Mouse (Mus musculus) midbrain, embryonic 14.5 days (tissue): ENCODE measurements around the gene Ppara. TPM values are rescaled to one million over a fixed set of nuclear protein-coding genes. Genes with fewer than 3 reads are reported as not detected.
A peak's percentile ranks its signal among the peaks of the same experiment; 100 is the strongest.

Source experiments
- ATAC-seq: fragments of 200-750 bp; cut with Nextera tagmentation; 2 replicates; pipeline ENCODE4 v1.8.0; 2017; ENCODE audit warnings: moderate number of reproducible peaks, moderate library complexity; ENCODE audit not compliant: low FRiP score, low TSS enrichment
- DNase-seq: peaks from one replicate; pipeline ENCODE4 v3.0.0-alpha.2; 2015
- H3K27ac ChIP-seq: fragments of 300-500 bp; sonication (generic); replicated peaks from 2 replicates; pipeline ENCODE4 v1.5.1; 2014; ENCODE audit warnings: mild to moderate bottlenecking, low read depth, low read length, moderate library complexity
- H3K27me3 ChIP-seq: fragments of 300-500 bp; sonication (generic); 2 replicates; pipeline ENCODE4 v1.6.1; 2014; ENCODE audit warnings: low read length, control low read depth, mixed read lengths; ENCODE audit not compliant: control insufficient read depth, insufficient read depth
- H3K36me3 ChIP-seq: fragments of 300-500 bp; sonication (generic); 2 replicates; pipeline ENCODE4 v1.6.1; 2014; ENCODE audit warnings: low read length, control low read depth; ENCODE audit not compliant: control insufficient read depth, insufficient read depth
- H3K4me1 ChIP-seq: fragments of 300-500 bp; sonication (generic); 2 replicates; pipeline ENCODE4 v1.6.1; 2014; ENCODE audit warnings: mild to moderate bottlenecking, antibody characterized with exemption, low read length, control low read depth; ENCODE audit not compliant: control insufficient read depth, insufficient read depth
- H3K4me2 ChIP-seq: fragments of 300-500 bp; sonication (generic); 2 replicates; pipeline ENCODE4 v1.6.1; 2014; ENCODE audit warnings: mild to moderate bottlenecking, low read length, moderate library complexity
- H3K4me3 ChIP-seq: fragments of 300-500 bp; sonication (generic); replicated peaks from 2 replicates; pipeline ENCODE4 v1.5.1; 2014; ENCODE audit warnings: low read depth, low read length
- H3K9ac ChIP-seq: fragments of 300-500 bp; sonication (generic); replicated peaks from 2 replicates; pipeline ENCODE4 v1.6.1; 2014; ENCODE audit warnings: mild to moderate bottlenecking, low read length, moderate library complexity
- H3K9me3 ChIP-seq: fragments of 300-500 bp; sonication (generic); 2 replicates; pipeline ENCODE4 v1.6.1; 2016; ENCODE audit warnings: low read length, control low read depth, mixed read lengths; ENCODE audit not compliant: control insufficient read depth
- WGBS: fragments of 180-500 bp; shearing (Covaris S2); extraction: QIAGEN DNeasy Blood & Tissue Kit; methylation state at CpG from one replicate; pipeline ENCODE4 v1.1.7; 2014; 5-methylcytosine and 5-hydroxymethylcytosine counted together
- polyA plus RNA-seq: library from polyadenylated mRNA; unstranded; fragments of >200 nt; fragmentation: Nextera tagmentation; extraction: Ambion mirVana; gene quantifications from 2 replicates; pipeline ENCODE4 v1.2.1, GENCODE M21; 2014

The Ppara gene
- polyA plus RNA-seq, 1 experiment from 2014 or later = 0.89 TPM

GRCm38 (mm10) chr15:85715059-85715458 lies 19.7 kb upstream of the Ppara start:
- Histone ChIP-seq H3K4me3 (no peak overlapping the region), H3K36me3 (no peaks in the 10 kb centered on the region), H3K4me1 (no peaks in the 10 kb centered on the region), H3K9ac (no peak overlapping the region), H3K27ac (no peak overlapping the region), H3K9me3 (no peaks in the 10 kb centered on the region), H3K4me2 (no peak overlapping the region), H3K27me3 (no peaks in the 10 kb centered on the region)
- ATAC-seq (no peak), DNase-seq (no peak)
- 80% methylated on average over 3 of the region's 3 CpGs for WGBS

GRCm38 (mm10) chr15:85716045-85716444 lies 18.7 kb upstream of the Ppara start:
- no peak overlapping the region for H3K4me3 ChIP-seq
- H3K9ac ChIP-seq = no peak overlapping the region
- peak; percentile 90 for DNase-seq
- WGBS = 7% methylated on average over 7 of the region's 7 CpGs
- H3K4me2 ChIP-seq = no peak overlapping the region
- no peak for ATAC-seq
- H3K9me3 ChIP-seq = no peaks in the 10 kb centered on the region
- H3K4me1 ChIP-seq = no peaks in the 10 kb centered on the region
- H3K36me3 ChIP-seq = no peaks in the 10 kb centered on the region
- no peaks in the 10 kb centered on the region for H3K27me3 ChIP-seq
- H3K27ac ChIP-seq = no peak overlapping the region

- Histone ChIP-seq H3K4me2 (no peak overlapping the region), H3K27ac (no peak overlapping the region), H3K4me1 (no peaks in the 10 kb centered on the region), H3K9ac (no peak overlapping the region), H3K4me3 (no peak overlapping the region), H3K9me3 (no peaks in the 10 kb centered on the region), H3K27me3 (no peaks in the 10 kb centered on the region), H3K36me3 (no peaks in the 10 kb centered on the region)
- ATAC-seq = no peak
- no peak for DNase-seq
- WGBS = 87% methylated on average over 5 of the region's 5 CpGs
Observed at GRCm38 (mm10) chr15:85716591-85716990, 18.2 kb upstream of the Ppara start.

- no peaks in the 10 kb centered on the region for H3K36me3 ChIP-seq
- H3K9me3 ChIP-seq = no peaks in the 10 kb centered on the region
- H3K27ac ChIP-seq = no peak overlapping the region
- H3K4me2 ChIP-seq = no peak overlapping the region
- no peak for ATAC-seq
- no peak overlapping the region for H3K9ac ChIP-seq
- no peaks in the 10 kb centered on the region for H3K4me1 ChIP-seq
- DNase-seq = no peak
- H3K27me3 ChIP-seq = no peaks in the 10 kb centered on the region
- H3K4me3 ChIP-seq = no peak overlapping the region
- WGBS = 57% methylated on average over 4 of the region's 4 CpGs
Observed at GRCm38 (mm10) chr15:85717008-85717407, 17.8 kb upstream of the Ppara start.

- DNase-seq = no peak
- H3K4me1 ChIP-seq = no peaks in the 10 kb centered on the region
- no peaks in the 10 kb centered on the region for H3K36me3 ChIP-seq
- H3K27ac ChIP-seq = no peak overlapping the region
- H3K4me3 ChIP-seq = no peak overlapping the region
- H3K27me3 ChIP-seq = no peaks in the 10 kb centered on the region
- no peaks in the 10 kb centered on the region for H3K9me3 ChIP-seq
- 98% methylated on average over 2 of the region's 2 CpGs for WGBS
- no peak for ATAC-seq
- H3K9ac ChIP-seq = no peak overlapping the region
- H3K4me2 ChIP-seq = no peak overlapping the region
Observed at GRCm38 (mm10) chr15:85717800-85718199, 17.0 kb upstream of the Ppara start.

- Histone ChIP-seq H3K4me1 (no peaks in the 10 kb centered on the region), H3K27ac (no peak overlapping the region), H3K27me3 (no peaks in the 10 kb centered on the region), H3K36me3 (no peaks in the 10 kb centered on the region), H3K4me2 (no peak overlapping the region), H3K4me3 (no peak overlapping the region), H3K9me3 (no peaks in the 10 kb centered on the region), H3K9ac (no peak overlapping the region)
- WGBS = 84% methylated on average over 7 of the region's 7 CpGs
- ATAC-seq (no peak), DNase-seq (no peak)
Observed at GRCm38 (mm10) chr15:85719017-85719416, 15.8 kb upstream of the Ppara start.

- H3K4me2 ChIP-seq = no peak overlapping the region
- H3K27ac ChIP-seq = no peak overlapping the region
- no peaks in the 10 kb centered on the region for H3K27me3 ChIP-seq
- 62% methylated on average over 6 of the region's 6 CpGs for WGBS
- H3K4me1 ChIP-seq = no peaks in the 10 kb centered on the region
- no peaks in the 10 kb centered on the region for H3K36me3 ChIP-seq
- H3K9ac ChIP-seq = no peak overlapping the region
- no peak for ATAC-seq
- no peak overlapping the region for H3K4me3 ChIP-seq
- DNase-seq = no peak
- no peaks in the 10 kb centered on the region for H3K9me3 ChIP-seq
Observed at GRCm38 (mm10) chr15:85720366-85720841, 14.4 kb upstream of the Ppara start.

GRCm38 (mm10) chr15:85724271-85725165 lies 10.3 kb upstream of the Ppara start:
- Histone ChIP-seq H3K4me3 (no peak overlapping the region), H3K9ac (no peak overlapping the region), H3K9me3 (no peaks in the 10 kb centered on the region), H3K4me2 (no peak overlapping the region), H3K27ac (no peak overlapping the region), H3K36me3 (no peaks in the 10 kb centered on the region), H3K27me3 (no peaks in the 10 kb centered on the region), H3K4me1 (no peaks in the 10 kb centered on the region)
- WGBS = 42% methylated on average over 11 of the region's 11 CpGs
- ATAC-seq = no peak
- no peak for DNase-seq

GRCm38 (mm10) chr15:85728224-85728623 lies 6.6 kb upstream of the Ppara start:
- Histone ChIP-seq H3K9me3 (no peaks in the 10 kb centered on the region), H3K27me3 (peaks cover 11% of the 10 kb centered on the region), H3K4me1 (no peaks in the 10 kb centered on the region), H3K36me3 (no peaks in the 10 kb centered on the region), H3K4me2 (no peak overlapping the region), H3K27ac (no peak overlapping the region), H3K4me3 (no peak overlapping the region), H3K9ac (no peak overlapping the region)
- ATAC-seq = no peak
- no peak for DNase-seq
- 87% methylated on average over 5 of the region's 5 CpGs for WGBS
